Mouse (Mus musculus): ENCODE measurements around the gene Rassf6.

DNA sequence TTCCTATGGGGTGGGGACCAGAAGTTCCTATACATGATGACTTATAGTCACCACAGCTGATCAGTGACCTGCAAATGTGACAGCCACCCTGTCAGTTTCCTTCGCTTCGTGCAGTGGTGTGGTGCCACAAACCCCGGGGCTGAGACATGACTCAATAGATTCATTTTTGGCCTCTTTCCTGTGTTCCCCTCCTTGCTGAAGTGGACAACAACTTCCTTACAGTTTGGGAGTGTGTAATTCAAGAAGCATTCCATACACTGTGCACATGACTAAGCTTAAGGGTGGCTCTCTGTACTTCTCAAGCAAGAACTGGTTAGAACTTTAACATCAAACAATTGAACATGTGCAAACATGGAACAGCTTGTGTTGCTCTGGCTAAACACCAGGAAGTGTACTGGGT lies 29.1 kb downstream of the Rassf6 start:
- no peak for TF ChIP-seq CTCF (IDR thresholded peaks at IDR 0.05; ENCODE audit: control insufficient read depth, insufficient read depth, insufficient read length)
- peak; percentile 81 for TF ChIP-seq MAX (IDR thresholded peaks at IDR 0.05)
- TF ChIP-seq CEBPB (IDR thresholded peaks at IDR 0.05; ENCODE audit: low read depth) = no peak
- TF ChIP-seq USF1 (IDR thresholded peaks at IDR 0.05; ENCODE audit: low read depth) = peak; percentile 76
- peak; percentile 28 for TF ChIP-seq MYOD1 (IDR thresholded peaks at IDR 0.05; ENCODE audit: control insufficient read depth, insufficient read length, low read depth)
- no peak for TF ChIP-seq MYOG (IDR thresholded peaks at IDR 0.05; ENCODE audit: control insufficient read depth, extremely low read depth, insufficient read length)

All from C2C12 (cell line).